Mouse (Mus musculus) brown adipose tissue, adult 24 weeks (tissue): ENCODE results near the gene Cmc1. TPM values are rescaled to one million over a fixed set of nuclear protein-coding genes. Genes with fewer than 3 reads are reported as not detected.

Source experiments
- H3K27ac ChIP-seq: fragments of 200-500 bp; replicated peaks from 2 replicates; pipeline ENCODE4 v1.5.1; 2012; ENCODE audit warnings: low read depth, mild to moderate bottlenecking, low read length
- H3K4me1 ChIP-seq: fragments of 200-500 bp; 2 replicates; pipeline ENCODE4 v1.6.1; 2012; ENCODE audit warnings: low read length, mixed read lengths; ENCODE audit not compliant: control insufficient read depth, insufficient read depth, insufficient read length
- H3K4me3 ChIP-seq: fragments of 200-500 bp; 2 replicates; pipeline ENCODE4 v1.5.1; 2012; ENCODE audit warnings: low read depth, mild to moderate bottlenecking, low read length, moderate library complexity; ENCODE audit not compliant: insufficient read depth
- polyA plus RNA-seq: library from polyadenylated mRNA; stranded (reverse); fragments of >200 nt; gene quantifications from 2 replicates; pipeline ENCODE4 v1.2.4, GENCODE M21; 2012; ENCODE audit not compliant: missing spikeins, insufficient read depth, insufficient read length

Cmc1 gene
- polyA plus RNA-seq, 1 experiment: 205 TPM

GRCm38 (mm10) chr9:118030252-118030651, 119.7 kb downstream of the Cmc1 start:
- H3K4me1 ChIP-seq: no peaks in the 10 kb centered on the region
- no peak overlapping the region for H3K27ac ChIP-seq
- H3K4me3 ChIP-seq: no peak overlapping the region

GRCm38 (mm10) chr9:118029490-118029889, 120.5 kb downstream of the Cmc1 start:
- Histone ChIP-seq H3K4me1 (no peaks in the 10 kb centered on the region), H3K27ac (no peak overlapping the region), H3K4me3 (no peak overlapping the region)

- H3K27ac ChIP-seq: no peak overlapping the region
- H3K4me3 ChIP-seq: no peak overlapping the region
- H3K4me1 ChIP-seq: no peaks in the 10 kb centered on the region
Observed at GRCm38 (mm10) chr9:118024966-118025365, 125.0 kb downstream of the Cmc1 start.

Other genes starting within 250 kb of the Cmc1 start
- gene Azi2, start 109.7 kb downstream of the Cmc1 start, polyA plus RNA-seq: 46.0 and 53.0 TPM in 2 replicates